Mouse (Mus musculus): ENCODE results near the gene Chn1. TPM values are rescaled to one million over a fixed set of nuclear protein-coding genes. Genes with fewer than 3 reads are reported as not detected.

Gene Chn1
- polyA plus RNA-seq, 1 experiment from 2014 or later: 84.1 TPM

DNA sequence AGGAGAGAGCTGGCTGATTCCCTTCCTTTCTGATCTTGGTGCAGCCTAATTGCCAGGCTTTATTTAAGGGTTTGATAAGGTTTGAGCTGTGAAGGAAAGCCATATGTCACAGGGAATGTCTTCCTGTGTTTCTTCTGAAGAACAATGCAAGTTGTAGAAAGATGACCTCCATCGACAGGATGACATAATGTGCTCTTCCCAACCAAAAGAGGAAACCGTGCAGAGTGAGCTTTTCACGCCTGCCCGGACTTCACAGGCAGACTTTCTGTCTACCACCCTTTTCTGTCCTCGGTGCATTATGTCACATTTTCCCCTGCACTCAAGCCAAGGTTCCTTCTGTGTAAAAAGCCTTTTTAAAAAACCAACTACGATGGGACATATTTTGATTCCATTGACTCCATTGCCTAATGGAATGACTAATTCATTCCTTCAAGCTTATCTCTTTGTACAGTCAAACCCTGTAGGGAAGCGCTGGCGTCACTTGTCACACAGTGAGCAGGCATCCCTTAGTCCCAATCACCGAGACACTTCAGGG is 7.3 kb upstream of the Chn1 start:
- WGBS: 52% methylated on average over 9 of the region's 9 CpGs
- Histone ChIP-seq H3K36me3 (ENCODE audit: control insufficient read depth, insufficient read depth, low read length) (no peaks in the 10 kb centered on the region), H3K4me1 (ENCODE audit: control insufficient read depth, insufficient read depth, low read length) (peaks cover 12% of the 10 kb centered on the region), H3K27ac (ENCODE audit: low read length) (no peak overlapping the region), H3K4me2 (ENCODE audit: low read length) (no peak overlapping the region), H3K27me3 (ENCODE audit: control insufficient read depth, insufficient read depth, low read depth, low read length) (no peaks in the 10 kb centered on the region), H3K9me3 (replicated peaks; ENCODE audit: control insufficient read depth, low read length, poor library complexity, severe bottlenecking) (no peaks in the 10 kb centered on the region), H3K4me3 (ENCODE audit: low read depth, low read length) (no peak overlapping the region), H3K9ac (ENCODE audit: low read depth, low read length) (no peak overlapping the region)
- no peak for ATAC-seq

- peaks cover 19% of the 10 kb centered on the region for H3K4me1 ChIP-seq (ENCODE audit: control insufficient read depth, insufficient read depth, low read length)
- H3K4me2 ChIP-seq (ENCODE audit: low read length): no peak overlapping the region; the same call in 1 of the 2 replicates
- H3K27ac ChIP-seq (ENCODE audit: low read length): no peak overlapping the region
- H3K9me3 ChIP-seq (replicated peaks; ENCODE audit: control insufficient read depth, low read length, poor library complexity, severe bottlenecking): no peaks in the 10 kb centered on the region
- WGBS: 58% methylated on average over 14 of the region's 14 CpGs
- ATAC-seq: no peak
- H3K4me3 ChIP-seq (ENCODE audit: low read depth, low read length): no peak overlapping the region
- no peaks in the 10 kb centered on the region for H3K36me3 ChIP-seq (ENCODE audit: control insufficient read depth, insufficient read depth, low read length)
- H3K9ac ChIP-seq (ENCODE audit: low read depth, low read length): no peak overlapping the region
- H3K27me3 ChIP-seq (ENCODE audit: control insufficient read depth, insufficient read depth, low read depth, low read length): no peaks in the 10 kb centered on the region
These were observed 5.3 kb upstream of the Chn1 start for GRCm38 (mm10) chr2:73780321-73781010.

DNA sequence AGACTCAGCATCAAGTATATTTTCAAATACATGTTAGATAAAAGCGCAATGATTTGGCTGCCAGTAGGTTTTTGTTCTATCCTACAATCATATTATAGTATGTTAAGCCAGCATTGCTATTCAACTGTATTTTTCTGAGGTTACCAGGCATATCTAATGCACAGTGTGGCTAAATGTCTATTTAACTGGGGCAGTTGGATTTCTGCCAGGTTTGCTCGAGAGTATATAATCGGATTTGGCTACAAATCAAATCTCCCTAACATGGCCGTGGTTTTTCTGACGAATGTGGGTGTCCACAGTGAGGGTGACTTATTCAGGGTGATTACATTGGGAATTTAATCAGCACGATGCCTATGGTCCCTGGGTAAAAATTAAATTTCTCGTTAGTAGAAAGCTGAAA is 4.7 kb upstream of the Chn1 start:
- Histone ChIP-seq H3K4me3 (ENCODE audit: low read depth, low read length) (no peak overlapping the region), H3K4me1 (ENCODE audit: control insufficient read depth, insufficient read depth, low read length) (peaks cover 19% of the 10 kb centered on the region), H3K9me3 (replicated peaks; ENCODE audit: control insufficient read depth, low read length, poor library complexity, severe bottlenecking) (no peaks in the 10 kb centered on the region), H3K9ac (ENCODE audit: low read depth, low read length) (no peak overlapping the region), H3K36me3 (ENCODE audit: control insufficient read depth, insufficient read depth, low read length) (no peaks in the 10 kb centered on the region), H3K27ac (ENCODE audit: low read length) (no peak overlapping the region), H3K4me2 (ENCODE audit: low read length) (peak overlapping the region; percentile 16; the same call in 1 of the 2 replicates), H3K27me3 (ENCODE audit: control insufficient read depth, insufficient read depth, low read depth, low read length) (no peaks in the 10 kb centered on the region)
- ATAC-seq: no peak
- 34% methylated on average over 7 of the region's 7 CpGs for WGBS

DNA sequence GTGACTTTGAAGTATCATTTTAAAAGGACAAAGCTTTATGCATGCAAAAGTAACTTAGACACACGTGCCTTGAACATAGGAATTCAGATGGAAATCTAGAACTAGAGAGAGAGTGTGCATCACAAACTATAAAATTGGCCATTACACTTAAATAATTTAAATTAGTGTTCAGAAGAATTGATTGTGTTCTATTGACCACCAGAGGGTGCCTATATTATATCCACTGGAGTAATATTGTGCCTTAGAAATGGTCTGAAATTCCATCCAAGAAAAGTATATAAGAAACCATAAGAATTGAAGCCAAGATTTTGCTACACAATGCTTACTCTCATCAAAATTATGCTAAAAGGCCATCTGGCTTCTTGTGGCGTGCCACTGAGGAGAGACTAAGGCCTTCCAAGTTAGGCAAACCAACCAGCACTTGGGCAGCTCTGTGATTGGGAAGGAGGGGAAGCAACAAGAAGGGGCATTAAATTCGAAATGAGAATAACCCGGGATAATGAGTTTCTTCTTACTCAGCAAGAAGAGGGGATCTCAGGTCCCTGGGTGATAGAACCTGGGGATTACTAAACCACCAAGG is 4.0 kb upstream of the Chn1 start:
- peaks cover 19% of the 10 kb centered on the region for H3K4me1 ChIP-seq (ENCODE audit: control insufficient read depth, insufficient read depth, low read length)
- ATAC-seq: no peak
- no peak overlapping the region for H3K9ac ChIP-seq (ENCODE audit: low read depth, low read length)
- 48% methylated on average over 4 of the region's 4 CpGs for WGBS
- H3K36me3 ChIP-seq (ENCODE audit: control insufficient read depth, insufficient read depth, low read length): no peaks in the 10 kb centered on the region
- no peak overlapping the region for H3K4me2 ChIP-seq (ENCODE audit: low read length)
- no peaks in the 10 kb centered on the region for H3K9me3 ChIP-seq (replicated peaks; ENCODE audit: control insufficient read depth, low read length, poor library complexity, severe bottlenecking)
- no peaks in the 10 kb centered on the region for H3K27me3 ChIP-seq (ENCODE audit: control insufficient read depth, insufficient read depth, low read depth, low read length)
- no peak overlapping the region for H3K4me3 ChIP-seq (ENCODE audit: low read depth, low read length)
- H3K27ac ChIP-seq (ENCODE audit: low read length): no peak overlapping the region

GRCm38 (mm10) chr2:73776936-73777335 is 1.8 kb upstream of the Chn1 start:
- 29% methylated on average over 4 of the region's 4 CpGs for WGBS
- H3K4me1 ChIP-seq (ENCODE audit: control insufficient read depth, insufficient read depth, low read length): peaks cover 36% of the 10 kb centered on the region

GRCm38 (mm10) chr2:73775683-73776310 is 651 bp upstream of the Chn1 start:
- Histone ChIP-seq H3K4me1 (ENCODE audit: control insufficient read depth, insufficient read depth, low read length) (peaks cover 37% of the 10 kb centered on the region), H3K4me2 (ENCODE audit: low read length) (peak overlapping the region; percentile 52), H3K27ac (ENCODE audit: low read length) (peak overlapping the region; percentile 95), H3K9me3 (replicated peaks; ENCODE audit: control insufficient read depth, low read length, poor library complexity, severe bottlenecking) (no peaks in the 10 kb centered on the region), H3K9ac (ENCODE audit: low read depth, low read length) (peak overlapping the region; percentile 85), H3K4me3 (ENCODE audit: low read depth, low read length) (peak overlapping the region; percentile 86), H3K36me3 (ENCODE audit: control insufficient read depth, insufficient read depth, low read length) (no peaks in the 10 kb centered on the region), H3K27me3 (ENCODE audit: control insufficient read depth, insufficient read depth, low read depth, low read length) (no peaks in the 10 kb centered on the region)
- under 1% methylated on average over 22 of the region's 22 CpGs for WGBS
- peak; percentile 37; the same call in 1 of the 2 replicates for ATAC-seq

More at GRCm38 (mm10) chr2:73776936-73777335, 1.8 kb upstream of the Chn1 start:
- ATAC-seq: no peak
- Histone ChIP-seq H3K4me2 (ENCODE audit: low read length) (peak overlapping the region; percentile 43), H3K36me3 (ENCODE audit: control insufficient read depth, insufficient read depth, low read length) (no peaks in the 10 kb centered on the region), H3K27ac (ENCODE audit: low read length) (peak overlapping the region; percentile 61), H3K9ac (ENCODE audit: low read depth, low read length) (no peak overlapping the region), H3K9me3 (replicated peaks; ENCODE audit: control insufficient read depth, low read length, poor library complexity, severe bottlenecking) (no peaks in the 10 kb centered on the region), H3K4me3 (ENCODE audit: low read depth, low read length) (peak overlapping the region; percentile 3; the same call in 1 of the 2 replicates), H3K27me3 (ENCODE audit: control insufficient read depth, insufficient read depth, low read depth, low read length) (no peaks in the 10 kb centered on the region)

DNA sequence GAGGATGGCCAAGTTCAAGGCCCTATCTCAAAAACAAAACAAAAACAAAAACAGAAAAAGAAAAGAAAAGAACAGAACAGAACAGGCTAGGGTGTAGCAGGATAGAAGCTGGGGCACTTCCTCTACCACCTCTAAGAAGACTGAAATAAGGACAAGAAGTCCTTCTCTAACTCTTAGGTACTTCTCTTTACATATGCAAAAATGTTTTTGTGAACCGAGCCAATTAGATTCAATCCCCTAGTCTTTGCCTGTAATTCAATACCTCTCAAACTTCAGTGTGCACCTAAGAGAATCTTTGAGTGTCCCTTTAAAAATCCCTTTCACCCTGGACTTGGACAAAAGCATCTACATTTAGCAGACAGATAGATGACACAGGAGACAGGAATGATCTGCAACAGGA is 2.2 kb downstream of the Chn1 start:
- H3K27me3 ChIP-seq (ENCODE audit: control insufficient read depth, insufficient read depth, low read depth, low read length): no peaks in the 10 kb centered on the region
- peak overlapping the region; percentile 64 for H3K4me2 ChIP-seq (ENCODE audit: low read length)
- no peaks in the 10 kb centered on the region for H3K9me3 ChIP-seq (replicated peaks; ENCODE audit: control insufficient read depth, low read length, poor library complexity, severe bottlenecking)
- ATAC-seq: no peak
- no peaks in the 10 kb centered on the region for H3K36me3 ChIP-seq (ENCODE audit: control insufficient read depth, insufficient read depth, low read length)
- peak overlapping the region; percentile 55 for H3K9ac ChIP-seq (ENCODE audit: low read depth, low read length)
- H3K27ac ChIP-seq (ENCODE audit: low read length): no peak overlapping the region
- H3K4me3 ChIP-seq (ENCODE audit: low read depth, low read length): peak overlapping the region; percentile 86
- peaks cover 29% of the 10 kb centered on the region for H3K4me1 ChIP-seq (ENCODE audit: control insufficient read depth, insufficient read depth, low read length)
- 19% methylated on average over 1 of the region's 1 CpGs for WGBS

DNA sequence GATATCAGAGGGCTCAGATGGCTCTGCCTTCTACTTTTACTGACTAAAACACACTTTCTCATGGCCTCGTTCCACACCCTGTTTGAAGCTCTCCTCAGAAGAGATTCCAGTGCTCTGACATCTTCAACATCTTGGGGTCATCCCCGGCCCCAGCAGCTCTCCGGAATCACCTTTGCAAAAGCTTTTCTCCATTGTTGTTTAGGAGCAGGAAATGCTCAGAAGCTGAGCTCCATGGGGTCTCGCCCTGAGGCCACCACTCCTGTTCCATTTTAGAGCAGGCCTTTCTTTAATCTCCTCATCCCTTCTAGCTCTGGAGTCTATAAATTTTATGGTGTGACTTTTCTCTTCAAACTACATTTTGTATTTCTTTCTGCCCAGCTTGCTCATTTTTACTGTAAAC is 6.5 kb downstream of the Chn1 start:
- Histone ChIP-seq H3K27me3 (ENCODE audit: control insufficient read depth, insufficient read depth, low read depth, low read length) (no peaks in the 10 kb centered on the region), H3K27ac (ENCODE audit: low read length) (no peak overlapping the region), H3K4me1 (ENCODE audit: control insufficient read depth, insufficient read depth, low read length) (peaks cover 27% of the 10 kb centered on the region), H3K4me3 (ENCODE audit: low read depth, low read length) (no peak overlapping the region), H3K9me3 (replicated peaks; ENCODE audit: control insufficient read depth, low read length, poor library complexity, severe bottlenecking) (no peaks in the 10 kb centered on the region), H3K4me2 (ENCODE audit: low read length) (no peak overlapping the region), H3K9ac (ENCODE audit: low read depth, low read length) (no peak overlapping the region), H3K36me3 (ENCODE audit: control insufficient read depth, insufficient read depth, low read length) (no peaks in the 10 kb centered on the region)
- WGBS: 74% methylated on average over 4 of the region's 4 CpGs
- no peak for ATAC-seq

- WGBS: 47% methylated on average over 3 of the region's 3 CpGs
- Histone ChIP-seq H3K9ac (ENCODE audit: low read depth, low read length) (no peak overlapping the region), H3K9me3 (replicated peaks; ENCODE audit: control insufficient read depth, low read length, poor library complexity, severe bottlenecking) (no peaks in the 10 kb centered on the region), H3K27me3 (ENCODE audit: control insufficient read depth, insufficient read depth, low read depth, low read length) (no peaks in the 10 kb centered on the region), H3K4me1 (ENCODE audit: control insufficient read depth, insufficient read depth, low read length) (peaks cover 13% of the 10 kb centered on the region), H3K4me3 (ENCODE audit: low read depth, low read length) (no peak overlapping the region), H3K4me2 (ENCODE audit: low read length) (no peak overlapping the region), H3K27ac (ENCODE audit: low read length) (no peak overlapping the region), H3K36me3 (ENCODE audit: control insufficient read depth, insufficient read depth, low read length) (no peaks in the 10 kb centered on the region)
- ATAC-seq: no peak
These were observed 11.6 kb downstream of the Chn1 start for GRCm38 (mm10) chr2:73763541-73763940.

Data from midbrain, embryonic 16.5 days (tissue).